Mouse (Mus musculus) erythroblast, embryonic 14.5 days (primary cell): ENCODE measurements around the gene Arhgef15.

Experiments
- GATA1 ChIP-seq: IDR thresholded peaks from 2 replicates; pipeline ENCODE4 v1.6.1; 2012; ENCODE audit warnings: low read length, inconsistent platforms, mixed read lengths
- TAL1 ChIP-seq: IDR thresholded peaks from 3 replicates; pipeline ENCODE4 v1.6.1; 2012; ENCODE audit warnings: low read length, inconsistent platforms, mixed read lengths

DNA sequence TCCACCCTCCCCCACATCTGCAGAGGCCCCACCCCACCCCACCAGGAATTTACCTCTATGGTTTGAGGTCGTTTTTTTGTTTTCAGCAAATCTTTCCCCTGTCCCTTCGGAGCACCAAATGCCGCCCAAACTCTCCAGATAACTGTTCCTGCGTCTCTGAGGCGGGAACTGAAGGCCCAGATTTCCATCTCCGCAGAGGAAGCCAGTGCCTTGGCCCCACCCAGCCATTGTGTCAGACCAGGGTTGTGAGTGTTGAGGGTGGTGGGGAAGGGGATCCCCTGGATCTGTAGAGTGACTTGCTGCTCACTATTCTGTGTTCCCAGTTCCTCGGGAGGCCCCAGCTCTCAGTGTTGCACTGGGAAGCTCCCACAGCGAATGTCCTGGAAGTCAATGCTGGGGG, at the start of gene Arhgef15:
- TF ChIP-seq TAL1 (no peak), GATA1 (no peak)
